Mouse (Mus musculus) forebrain, embryonic 14.5 days (tissue): ENCODE measurements around the gene Gsdma. TPM values are rescaled to one million over a fixed set of nuclear protein-coding genes. Genes with fewer than 3 reads are reported as not detected.
"Not testable (repeated sequence)": the region's sequence is repeated elsewhere in the genome, so short reads cannot be mapped to it uniquely, and the experiment has no call there.

Experiments
- ATAC-seq: fragments of 200-750 bp; cut with Nextera tagmentation; 2 replicates; pipeline ENCODE4 v1.8.0; 2017; ENCODE audit warnings: mild to moderate bottlenecking, moderate library complexity
- DNase-seq: peaks from one replicate; pipeline ENCODE4 v3.0.0-alpha.2; 2015; ENCODE audit warnings: low spot score
- H3K27ac ChIP-seq: fragments of 300-500 bp; sonication (generic); 2 replicates; pipeline ENCODE4 v1.5.1; 2014; ENCODE audit warnings: low read depth, mild to moderate bottlenecking, control low read depth, low read length, moderate library complexity
- H3K27me3 ChIP-seq: fragments of 300-500 bp; sonication (generic); replicated peaks from 2 replicates; pipeline ENCODE4 v1.6.1; 2014; ENCODE audit warnings: low read length, control low read depth, mixed read lengths; ENCODE audit not compliant: control insufficient read depth, insufficient read depth
- H3K36me3 ChIP-seq: fragments of 300-500 bp; sonication (generic); 2 replicates; pipeline ENCODE4 v1.6.1; 2014; ENCODE audit warnings: low read length, control low read depth; ENCODE audit not compliant: control insufficient read depth, insufficient read depth
- H3K4me1 ChIP-seq: fragments of 300-500 bp; sonication (generic); 2 replicates; pipeline ENCODE4 v1.6.1; 2014; ENCODE audit warnings: antibody characterized with exemption, low read length, control low read depth; ENCODE audit not compliant: control insufficient read depth, insufficient read depth
- H3K4me2 ChIP-seq: fragments of 300-500 bp; sonication (generic); 2 replicates; pipeline ENCODE4 v1.6.1; 2014; ENCODE audit warnings: mild to moderate bottlenecking, control low read depth, low read length
- H3K4me3 ChIP-seq: fragments of 300-500 bp; sonication (generic); 2 replicates; pipeline ENCODE4 v1.5.1; 2014; ENCODE audit warnings: low read depth, low read length, control low read depth
- H3K9ac ChIP-seq: fragments of 300-500 bp; sonication (generic); 2 replicates; pipeline ENCODE4 v1.6.1; 2014; ENCODE audit warnings: mild to moderate bottlenecking, low read length, control low read depth, moderate library complexity
- H3K9me3 ChIP-seq: fragments of 300-500 bp; sonication (generic); replicated peaks from 2 replicates; pipeline ENCODE4 v1.6.1; 2016; ENCODE audit warnings: low read length, control low read depth, mixed read lengths; ENCODE audit not compliant: control insufficient read depth
- WGBS: fragments of 180-500 bp; shearing (Covaris S2); extraction: QIAGEN DNeasy Blood & Tissue Kit; methylation state at CpG from one replicate; pipeline ENCODE4 v1.1.7; 2014; 5-methylcytosine and 5-hydroxymethylcytosine counted together
- polyA plus RNA-seq: library from polyadenylated mRNA; unstranded; fragments of >200 nt; fragmentation: Nextera tagmentation; extraction: Ambion mirVana; gene quantifications from 2 replicates; pipeline ENCODE4 v1.2.1, GENCODE M21; 2014

Gene Gsdma
- polyA plus RNA-seq, 1 experiment from 2014 or later: not detected

GRCm38 (mm10) chr11:98672482-98672881, 8.3 kb downstream of the Gsdma start:
- WGBS: 88% methylated on average over 5 of the region's 5 CpGs
- H3K4me2 ChIP-seq: no peak overlapping the region

GRCm38 (mm10) chr11:98673136-98673535, 9.0 kb downstream of the Gsdma start:
- 2% methylated on average over 6 of the region's 7 CpGs for WGBS
- H3K36me3 ChIP-seq, H3K9ac ChIP-seq, H3K27ac ChIP-seq, H3K4me2 ChIP-seq, H3K4me1 ChIP-seq, H3K4me3 ChIP-seq, ATAC-seq, H3K27me3 ChIP-seq, H3K9me3 ChIP-seq: not testable (repeated sequence)
- peak; percentile 64 for DNase-seq

More at GRCm38 (mm10) chr11:98672482-98672881, 8.3 kb downstream of the Gsdma start:
- Histone ChIP-seq H3K27ac (no peak overlapping the region), H3K9ac (no peak overlapping the region), H3K27me3 (no peaks in the 10 kb centered on the region), H3K4me1 (no peaks in the 10 kb centered on the region), H3K9me3 (no peaks in the 10 kb centered on the region), H3K36me3 (no peaks in the 10 kb centered on the region), H3K4me3 (no peak overlapping the region)
- ATAC-seq (no peak), DNase-seq (no peak)

- H3K9me3 ChIP-seq: no peaks in the 10 kb centered on the region
- no peak overlapping the region for H3K27ac ChIP-seq
- 52% methylated on average over 7 of the region's 7 CpGs for WGBS
- H3K36me3 ChIP-seq: no peaks in the 10 kb centered on the region
- no peak overlapping the region for H3K9ac ChIP-seq
- ATAC-seq (no peak), DNase-seq (no peak)
- H3K4me3 ChIP-seq: no peak overlapping the region
- no peaks in the 10 kb centered on the region for H3K27me3 ChIP-seq
- no peaks in the 10 kb centered on the region for H3K4me1 ChIP-seq
- no peak overlapping the region for H3K4me2 ChIP-seq
Measured at GRCm38 (mm10) chr11:98675829-98676363, 11.7 kb downstream of the Gsdma start.

- H3K9ac ChIP-seq: no peak overlapping the region
- H3K36me3 ChIP-seq: no peaks in the 10 kb centered on the region
- no peaks in the 10 kb centered on the region for H3K9me3 ChIP-seq
- H3K4me1 ChIP-seq: peaks cover 8% of the 10 kb centered on the region
- WGBS: 92% methylated on average over 1 of the region's 1 CpGs
- ATAC-seq: no peak
- no peak overlapping the region for H3K27ac ChIP-seq
- no peak overlapping the region for H3K4me3 ChIP-seq
- DNase-seq: no peak
- H3K27me3 ChIP-seq: no peaks in the 10 kb centered on the region
- no peak overlapping the region for H3K4me2 ChIP-seq
Measured at GRCm38 (mm10) chr11:98680023-98680422, 15.9 kb downstream of the Gsdma start.

- not testable (repeated sequence) for H3K4me2 ChIP-seq, H3K27me3 ChIP-seq, H3K4me1 ChIP-seq, ATAC-seq, H3K4me3 ChIP-seq, H3K9ac ChIP-seq, H3K36me3 ChIP-seq, DNase-seq, H3K9me3 ChIP-seq, H3K27ac ChIP-seq
- 91% methylated on average over 4 of the region's 4 CpGs for WGBS
Measured at GRCm38 (mm10) chr11:98680595-98680994, 16.4 kb downstream of the Gsdma start.

- no peak overlapping the region for H3K9ac ChIP-seq
- H3K4me3 ChIP-seq: no peak overlapping the region
- no peak overlapping the region for H3K27ac ChIP-seq
- ATAC-seq (no peak), DNase-seq (no peak)
- H3K36me3 ChIP-seq: peaks cover 11% of the 10 kb centered on the region
- H3K4me2 ChIP-seq: no peak overlapping the region
- H3K4me1 ChIP-seq: peaks cover 8% of the 10 kb centered on the region
- no peaks in the 10 kb centered on the region for H3K27me3 ChIP-seq
- no peaks in the 10 kb centered on the region for H3K9me3 ChIP-seq
- WGBS: 76% methylated on average over 4 of the region's 4 CpGs
Measured at GRCm38 (mm10) chr11:98681186-98681585, 17.0 kb downstream of the Gsdma start.

- Histone ChIP-seq H3K4me2 (peak within 1 kb of the TSS; percentile 86), H3K36me3 (peaks cover 20% of the 10 kb centered on the region), H3K9ac (peak within 1 kb of the TSS; percentile 99), H3K9me3 (no peaks in the 10 kb centered on the region), H3K4me1 (peaks cover 8% of the 10 kb centered on the region), H3K27ac (peak within 1 kb of the TSS; percentile 72), H3K4me3 (peak within 1 kb of the TSS; percentile 99), H3K27me3 (no peaks in the 10 kb centered on the region)
- 5% methylated on average over 45 of the region's 45 CpGs for WGBS
- peak; percentile 95 for ATAC-seq
- peak; percentile 98 for DNase-seq
Measured at GRCm38 (mm10) chr11:98681786-98682745, 17.9 kb downstream of the Gsdma start, which contains the start of gene Psmd3. Gene Psmd3, plus strand, starts transcription at chr11:98682554.

- Histone ChIP-seq H3K36me3 (peaks cover 28% of the 10 kb centered on the region), H3K4me1 (peaks cover 8% of the 10 kb centered on the region), H3K27me3 (no peaks in the 10 kb centered on the region), H3K4me2 (peak overlapping the region; percentile 86), H3K9ac (peak overlapping the region; percentile 99), H3K27ac (peak overlapping the region; percentile 54; the same call in 1 of the 2 replicates), H3K9me3 (no peaks in the 10 kb centered on the region), H3K4me3 (peak overlapping the region; percentile 99)
- peak; percentile 24 for ATAC-seq
- WGBS: 0% methylated on average over 23 of the region's 23 CpGs
- no peak for DNase-seq
Measured at GRCm38 (mm10) chr11:98682811-98683210, 18.7 kb downstream of the Gsdma start.

- ATAC-seq (no peak), DNase-seq (no peak)
- H3K27me3 ChIP-seq: no peaks in the 10 kb centered on the region
- no peak overlapping the region for H3K4me3 ChIP-seq
- no peaks in the 10 kb centered on the region for H3K9me3 ChIP-seq
- peaks cover 51% of the 10 kb centered on the region for H3K36me3 ChIP-seq
- no peak overlapping the region for H3K4me2 ChIP-seq
- H3K9ac ChIP-seq: no peak overlapping the region
- peaks cover 8% of the 10 kb centered on the region for H3K4me1 ChIP-seq
- WGBS: 93% methylated on average over 9 of the region's 9 CpGs
- H3K27ac ChIP-seq: no peak overlapping the region
Measured at GRCm38 (mm10) chr11:98685642-98686041, 21.5 kb downstream of the Gsdma start.
